Mouse (Mus musculus): ENCODE measurements around the gene Bmp8a. TPM values are rescaled to one million over a fixed set of nuclear protein-coding genes. Genes with fewer than 3 reads are reported as not detected.
"Not testable (repeated sequence)": the region's sequence is repeated elsewhere in the genome, so short reads cannot be mapped to it uniquely, and the experiment has no call there.

Gene Bmp8a
- polyA plus RNA-seq, 1 experiment from 2014 or later, result not detected

- H3K27ac ChIP-seq (ENCODE audit: low read length), result no peak overlapping the region
- H3K27me3 ChIP-seq (ENCODE audit: control insufficient read depth, insufficient read depth, low read length), result no peaks in the 10 kb centered on the region
- no peak overlapping the region for H3K4me3 ChIP-seq (ENCODE audit: low read depth, low read length)
- H3K9me3 ChIP-seq (ENCODE audit: control insufficient read depth, low read depth, low read length), result no peaks in the 10 kb centered on the region
- no peak for ATAC-seq (ENCODE audit: insufficient number of reproducible peaks, insufficient read depth, low FRiP score, low read depth)
- no peak overlapping the region for H3K9ac ChIP-seq (replicated peaks; ENCODE audit: low read depth, low read length)
- peaks cover 60% of the 10 kb centered on the region for H3K36me3 ChIP-seq (ENCODE audit: control insufficient read depth, insufficient read depth, low read length)
- no peak overlapping the region for H3K4me2 ChIP-seq (replicated peaks; ENCODE audit: low read depth, low read length)
- WGBS, result 86% methylated on average over 4 of the region's 4 CpGs
- H3K4me1 ChIP-seq (ENCODE audit: control insufficient read depth, insufficient read depth, low read length), result no peaks in the 10 kb centered on the region
These were observed 44.8 kb downstream of the Bmp8a start for GRCm38 (mm10) chr4:123298226-123298625.

- Histone ChIP-seq H3K36me3 (ENCODE audit: control insufficient read depth, insufficient read depth, low read length) (peaks cover 68% of the 10 kb centered on the region), H3K27me3 (ENCODE audit: control insufficient read depth, insufficient read depth, low read length) (no peaks in the 10 kb centered on the region), H3K9ac (replicated peaks; ENCODE audit: low read depth, low read length) (no peak overlapping the region), H3K4me2 (replicated peaks; ENCODE audit: low read depth, low read length) (no peak overlapping the region), H3K9me3 (ENCODE audit: control insufficient read depth, low read depth, low read length) (no peaks in the 10 kb centered on the region), H3K4me3 (ENCODE audit: low read depth, low read length) (no peak overlapping the region), H3K27ac (ENCODE audit: low read length) (no peak overlapping the region), H3K4me1 (ENCODE audit: control insufficient read depth, insufficient read depth, low read length) (no peaks in the 10 kb centered on the region)
- 92% methylated on average over 21 of the region's 22 CpGs for WGBS
- no peak for ATAC-seq (ENCODE audit: insufficient number of reproducible peaks, insufficient read depth, low FRiP score, low read depth)
These were observed 45.7 kb downstream of the Bmp8a start for GRCm38 (mm10) chr4:123297195-123297960.

DNA sequence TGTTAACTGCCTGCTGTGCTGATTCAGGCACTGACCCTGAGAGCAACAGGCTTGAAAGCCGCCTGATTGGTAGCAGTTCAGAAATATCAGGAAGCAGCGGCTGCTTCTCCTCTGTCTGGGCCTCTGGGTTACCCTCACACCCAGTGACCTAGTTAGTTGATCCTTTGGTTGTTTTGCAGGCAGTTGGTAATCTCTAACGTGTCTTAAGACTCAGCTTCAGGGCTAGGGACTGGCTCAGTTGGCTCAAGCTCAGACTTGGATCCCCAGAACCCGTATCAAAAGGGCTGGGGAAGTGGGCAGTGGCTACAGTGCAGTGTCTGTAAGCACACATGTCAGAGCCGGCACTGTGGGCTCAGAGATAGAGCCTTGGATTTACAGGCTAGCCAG lies 46.9 kb downstream of the Bmp8a start:
- no peak for ATAC-seq (ENCODE audit: insufficient number of reproducible peaks, insufficient read depth, low FRiP score, low read depth)
- no peak overlapping the region for H3K27ac ChIP-seq (ENCODE audit: low read length)
- H3K27me3 ChIP-seq (ENCODE audit: control insufficient read depth, insufficient read depth, low read length), result no peaks in the 10 kb centered on the region
- H3K9ac ChIP-seq (replicated peaks; ENCODE audit: low read depth, low read length), result no peak overlapping the region
- no peak overlapping the region for H3K4me2 ChIP-seq (replicated peaks; ENCODE audit: low read depth, low read length)
- H3K36me3 ChIP-seq (ENCODE audit: control insufficient read depth, insufficient read depth, low read length), result peaks cover 73% of the 10 kb centered on the region
- H3K4me3 ChIP-seq (ENCODE audit: low read depth, low read length), result no peak overlapping the region
- H3K4me1 ChIP-seq (ENCODE audit: control insufficient read depth, insufficient read depth, low read length), result no peaks in the 10 kb centered on the region
- H3K9me3 ChIP-seq (ENCODE audit: control insufficient read depth, low read depth, low read length), result no peaks in the 10 kb centered on the region
- WGBS, result 85% methylated on average over 5 of the region's 5 CpGs

GRCm38 (mm10) chr4:123295516-123296147 lies 47.4 kb downstream of the Bmp8a start:
- Histone ChIP-seq H3K27me3 (ENCODE audit: control insufficient read depth, insufficient read depth, low read length) (no peaks in the 10 kb centered on the region), H3K9ac (replicated peaks; ENCODE audit: low read depth, low read length) (no peak overlapping the region), H3K4me1 (ENCODE audit: control insufficient read depth, insufficient read depth, low read length) (no peaks in the 10 kb centered on the region), H3K4me2 (replicated peaks; ENCODE audit: low read depth, low read length) (no peak overlapping the region), H3K4me3 (ENCODE audit: low read depth, low read length) (no peak overlapping the region), H3K36me3 (ENCODE audit: control insufficient read depth, insufficient read depth, low read length) (peaks cover 79% of the 10 kb centered on the region), H3K9me3 (ENCODE audit: control insufficient read depth, low read depth, low read length) (no peaks in the 10 kb centered on the region), H3K27ac (ENCODE audit: low read length) (no peak overlapping the region)
- 91% methylated on average over 21 of the region's 21 CpGs for WGBS
- no peak for ATAC-seq (ENCODE audit: insufficient number of reproducible peaks, insufficient read depth, low FRiP score, low read depth)

- H3K27me3 ChIP-seq (ENCODE audit: control insufficient read depth, insufficient read depth, low read length); H3K4me1 ChIP-seq (ENCODE audit: control insufficient read depth, insufficient read depth, low read length); H3K4me2 ChIP-seq (replicated peaks; ENCODE audit: low read depth, low read length); H3K9me3 ChIP-seq (ENCODE audit: control insufficient read depth, low read depth, low read length); H3K27ac ChIP-seq (ENCODE audit: low read length); H3K9ac ChIP-seq (replicated peaks; ENCODE audit: low read depth, low read length); H3K4me3 ChIP-seq (ENCODE audit: low read depth, low read length): not testable (repeated sequence)
- 0 out of 2 replicates have a peak, but pooled peaks have one; percentile 37 for ATAC-seq (ENCODE audit: insufficient number of reproducible peaks, insufficient read depth, low FRiP score, low read depth)
- peaks cover 79% of the 10 kb centered on the region for H3K36me3 ChIP-seq (ENCODE audit: control insufficient read depth, insufficient read depth, low read length)
- WGBS, result 86% methylated on average over 15 of the region's 15 CpGs
These were observed 48.0 kb downstream of the Bmp8a start for GRCm38 (mm10) chr4:123295026-123295425.

DNA sequence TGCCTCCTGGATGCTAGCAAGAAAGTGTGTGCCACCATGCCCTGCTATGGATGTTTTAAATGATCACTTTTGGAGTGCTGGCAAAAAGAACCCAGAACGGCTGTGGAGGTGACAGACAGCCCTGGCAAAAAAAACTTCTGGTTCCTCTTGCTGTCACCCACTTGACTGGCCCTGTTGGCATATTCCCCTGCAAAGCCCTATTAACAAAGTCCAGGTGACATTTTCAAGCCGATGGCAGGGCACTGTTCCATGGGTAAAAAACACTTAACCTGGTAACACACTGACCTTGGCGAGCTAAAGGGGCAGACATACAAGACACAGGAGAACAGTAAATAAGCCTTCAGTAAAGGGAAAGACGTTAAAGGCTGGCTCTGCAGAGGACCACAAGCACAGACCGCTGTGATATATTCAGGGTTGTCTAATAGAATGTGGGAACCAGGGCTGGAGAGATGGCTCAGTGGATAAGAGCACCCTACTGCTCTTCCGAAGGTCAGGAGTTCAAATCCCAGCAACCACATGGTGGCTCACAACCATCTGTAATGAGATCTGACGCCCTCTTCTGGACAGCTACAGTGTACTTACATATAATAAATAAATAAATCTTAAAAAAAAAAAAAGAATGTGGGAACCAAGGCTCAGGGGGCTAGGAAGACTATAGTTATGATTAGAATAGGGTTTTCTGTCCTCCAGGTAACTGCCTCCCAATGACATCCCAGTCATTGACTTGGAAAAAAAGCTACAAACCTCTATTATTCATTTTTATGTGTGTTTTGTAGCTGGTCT lies 49.2 kb downstream of the Bmp8a start:
- no peak for ATAC-seq (ENCODE audit: insufficient number of reproducible peaks, insufficient read depth, low FRiP score, low read depth)
- WGBS, result 77% methylated on average over 7 of the region's 7 CpGs
- Histone ChIP-seq H3K9me3 (ENCODE audit: control insufficient read depth, low read depth, low read length) (no peaks in the 10 kb centered on the region), H3K4me1 (ENCODE audit: control insufficient read depth, insufficient read depth, low read length) (no peaks in the 10 kb centered on the region), H3K4me2 (replicated peaks; ENCODE audit: low read depth, low read length) (no peak overlapping the region), H3K27ac (ENCODE audit: low read length) (no peak overlapping the region), H3K36me3 (ENCODE audit: control insufficient read depth, insufficient read depth, low read length) (peaks cover 80% of the 10 kb centered on the region), H3K4me3 (ENCODE audit: low read depth, low read length) (no peak overlapping the region), H3K27me3 (ENCODE audit: control insufficient read depth, insufficient read depth, low read length) (no peaks in the 10 kb centered on the region), H3K9ac (replicated peaks; ENCODE audit: low read depth, low read length) (no peak overlapping the region)

GRCm38 (mm10) chr4:123292989-123293388 lies 50.1 kb downstream of the Bmp8a start:
- WGBS, result 86% methylated on average over 7 of the region's 7 CpGs
- Histone ChIP-seq H3K27me3 (ENCODE audit: control insufficient read depth, insufficient read depth, low read length) (no peaks in the 10 kb centered on the region), H3K9ac (replicated peaks; ENCODE audit: low read depth, low read length) (no peak overlapping the region), H3K27ac (ENCODE audit: low read length) (no peak overlapping the region), H3K9me3 (ENCODE audit: control insufficient read depth, low read depth, low read length) (no peaks in the 10 kb centered on the region), H3K4me2 (replicated peaks; ENCODE audit: low read depth, low read length) (no peak overlapping the region), H3K4me3 (ENCODE audit: low read depth, low read length) (no peak overlapping the region), H3K36me3 (ENCODE audit: control insufficient read depth, insufficient read depth, low read length) (peaks cover 85% of the 10 kb centered on the region), H3K4me1 (ENCODE audit: control insufficient read depth, insufficient read depth, low read length) (no peaks in the 10 kb centered on the region)
- no peak for ATAC-seq (ENCODE audit: insufficient number of reproducible peaks, insufficient read depth, low FRiP score, low read depth)

GRCm38 (mm10) chr4:123292390-123292789 lies 50.7 kb downstream of the Bmp8a start:
- peaks cover 83% of the 10 kb centered on the region for H3K36me3 ChIP-seq (ENCODE audit: control insufficient read depth, insufficient read depth, low read length)

More at GRCm38 (mm10) chr4:123292390-123292789, 50.7 kb downstream of the Bmp8a start:
- Histone ChIP-seq H3K9me3 (ENCODE audit: control insufficient read depth, low read depth, low read length) (no peaks in the 10 kb centered on the region), H3K27ac (ENCODE audit: low read length) (no peak overlapping the region), H3K4me2 (replicated peaks; ENCODE audit: low read depth, low read length) (no peak overlapping the region), H3K4me1 (ENCODE audit: control insufficient read depth, insufficient read depth, low read length) (no peaks in the 10 kb centered on the region), H3K27me3 (ENCODE audit: control insufficient read depth, insufficient read depth, low read length) (no peaks in the 10 kb centered on the region), H3K4me3 (ENCODE audit: low read depth, low read length) (no peak overlapping the region), H3K9ac (replicated peaks; ENCODE audit: low read depth, low read length) (no peak overlapping the region)
- ATAC-seq (ENCODE audit: insufficient number of reproducible peaks, insufficient read depth, low FRiP score, low read depth), result no peak
- WGBS, result 82% methylated on average over 3 of the region's 3 CpGs

Data from stomach, embryonic 14.5 days (tissue).